Mouse (Mus musculus): Measurements from ENCODE around the gene Gnpat.

- TF ChIP-seq CTCF (IDR thresholded peaks at IDR 0.05; ENCODE audit: low read depth) (no peak), EP300 (IDR thresholded peaks at IDR 0.05; ENCODE audit: low read depth) (no peak)
Observed at GRCm38 (mm10) chr8:124816866-124817265, 46.0 kb upstream of the Gnpat start.
